Mouse (Mus musculus): Measurements from ENCODE around the gene Nfic. TPM values are rescaled to one million over a fixed set of nuclear protein-coding genes. Genes with fewer than 3 reads are reported as not detected.

The Nfic gene
- polyA plus RNA-seq, 1 experiment from 2014 or later, result 106 TPM

- 53% methylated on average over 13 of the region's 13 CpGs for whole genome bisulfite sequencing
- peaks cover 68% of the 10 kb centered on the region for H3K4me1 ChIP-seq (replicated peaks; ENCODE audit: control insufficient read depth, insufficient read depth, low read length)
- no peak overlapping the region for H3K27ac ChIP-seq (ENCODE audit: low read length)
- H3K36me3 ChIP-seq (ENCODE audit: control insufficient read depth, insufficient read depth, low read length), result peaks cover 31% of the 10 kb centered on the region
- no peak overlapping the region for H3K4me2 ChIP-seq (ENCODE audit: low read depth, low read length)
- H3K4me3 ChIP-seq (ENCODE audit: low read length), result no peak overlapping the region
- no peaks in the 10 kb centered on the region for H3K9me3 ChIP-seq (ENCODE audit: control insufficient read depth, low read length)
- H3K27me3 ChIP-seq (ENCODE audit: control insufficient read depth, insufficient read depth, low read depth, low read length), result no peaks in the 10 kb centered on the region
- no peak overlapping the region for H3K9ac ChIP-seq (ENCODE audit: low read length)
- no peak for ATAC-seq (ENCODE audit: low read depth)
These were observed 49.7 kb downstream of the Nfic start for GRCm38 (mm10) chr10:81405588-81406201.

GRCm38 (mm10) chr10:81404720-81405119, 50.7 kb downstream of the Nfic start:
- Histone ChIP-seq H3K9ac (ENCODE audit: low read length) (no peak overlapping the region), H3K36me3 (ENCODE audit: control insufficient read depth, insufficient read depth, low read length) (peaks cover 40% of the 10 kb centered on the region), H3K4me1 (replicated peaks; ENCODE audit: control insufficient read depth, insufficient read depth, low read length) (peaks cover 62% of the 10 kb centered on the region), H3K9me3 (ENCODE audit: control insufficient read depth, low read length) (no peaks in the 10 kb centered on the region), H3K27me3 (ENCODE audit: control insufficient read depth, insufficient read depth, low read depth, low read length) (no peaks in the 10 kb centered on the region), H3K4me3 (ENCODE audit: low read length) (no peak overlapping the region), H3K27ac (ENCODE audit: low read length) (peak overlapping the region; percentile 33; the same call in 1 of the 2 replicates), H3K4me2 (ENCODE audit: low read depth, low read length) (peak overlapping the region; percentile 23; the same call in 1 of the 2 replicates)
- WGBS, result 65% methylated on average over 18 of the region's 18 CpGs
- no peak for ATAC-seq (ENCODE audit: low read depth)

GRCm38 (mm10) chr10:81404082-81404481, 51.4 kb downstream of the Nfic start:
- H3K4me3 ChIP-seq (ENCODE audit: low read length), result no peak overlapping the region
- no peak for ATAC-seq (ENCODE audit: low read depth)
- no peak overlapping the region for H3K4me2 ChIP-seq (ENCODE audit: low read depth, low read length)
- WGBS, result 29% methylated on average over 9 of the region's 9 CpGs
- no peak overlapping the region for H3K27ac ChIP-seq (ENCODE audit: low read length)
- H3K36me3 ChIP-seq (ENCODE audit: control insufficient read depth, insufficient read depth, low read length), result peaks cover 47% of the 10 kb centered on the region
- H3K9me3 ChIP-seq (ENCODE audit: control insufficient read depth, low read length), result no peaks in the 10 kb centered on the region
- H3K4me1 ChIP-seq (replicated peaks; ENCODE audit: control insufficient read depth, insufficient read depth, low read length), result peaks cover 58% of the 10 kb centered on the region
- peak overlapping the region; percentile 7; the same call in 1 of the 2 replicates for H3K9ac ChIP-seq (ENCODE audit: low read length)
- no peaks in the 10 kb centered on the region for H3K27me3 ChIP-seq (ENCODE audit: control insufficient read depth, insufficient read depth, low read depth, low read length)

- no peak for ATAC-seq (ENCODE audit: low read depth)
- H3K4me1 ChIP-seq (replicated peaks; ENCODE audit: control insufficient read depth, insufficient read depth, low read length), result peaks cover 53% of the 10 kb centered on the region
- H3K27me3 ChIP-seq (ENCODE audit: control insufficient read depth, insufficient read depth, low read depth, low read length), result no peaks in the 10 kb centered on the region
- peak overlapping the region; percentile 60 for H3K9ac ChIP-seq (ENCODE audit: low read length)
- H3K4me3 ChIP-seq (ENCODE audit: low read length), result no peak overlapping the region
- H3K27ac ChIP-seq (ENCODE audit: low read length), result peak overlapping the region; percentile 93
- H3K4me2 ChIP-seq (ENCODE audit: low read depth, low read length), result no peak overlapping the region
- no peaks in the 10 kb centered on the region for H3K9me3 ChIP-seq (ENCODE audit: control insufficient read depth, low read length)
- 66% methylated on average over 10 of the region's 10 CpGs for WGBS
- H3K36me3 ChIP-seq (ENCODE audit: control insufficient read depth, insufficient read depth, low read length), result peaks cover 47% of the 10 kb centered on the region
These were observed 51.9 kb downstream of the Nfic start for GRCm38 (mm10) chr10:81403511-81403910.

GRCm38 (mm10) chr10:81402227-81402765, 53.1 kb downstream of the Nfic start:
- Histone ChIP-seq H3K9ac (ENCODE audit: low read length) (peak overlapping the region; percentile 60), H3K36me3 (ENCODE audit: control insufficient read depth, insufficient read depth, low read length) (peaks cover 53% of the 10 kb centered on the region)
- WGBS, result 23% methylated on average over 7 of the region's 7 CpGs

GRCm38 (mm10) chr10:81401521-81402226, 53.8 kb downstream of the Nfic start:
- no peaks in the 10 kb centered on the region for H3K9me3 ChIP-seq (ENCODE audit: control insufficient read depth, low read length)
- H3K9ac ChIP-seq (ENCODE audit: low read length), result peak overlapping the region; percentile 60
- peaks cover 49% of the 10 kb centered on the region for H3K36me3 ChIP-seq (ENCODE audit: control insufficient read depth, insufficient read depth, low read length)
- peak overlapping the region; percentile 51 for H3K4me2 ChIP-seq (ENCODE audit: low read depth, low read length)
- 10% methylated on average over 18 of the region's 18 CpGs for WGBS
- no peaks in the 10 kb centered on the region for H3K27me3 ChIP-seq (ENCODE audit: control insufficient read depth, insufficient read depth, low read depth, low read length)
- peak; percentile 86 for ATAC-seq (ENCODE audit: low read depth)
- H3K27ac ChIP-seq (ENCODE audit: low read length), result peak overlapping the region; percentile 93
- H3K4me1 ChIP-seq (replicated peaks; ENCODE audit: control insufficient read depth, insufficient read depth, low read length), result peaks cover 35% of the 10 kb centered on the region
- H3K4me3 ChIP-seq (ENCODE audit: low read length), result peak overlapping the region; percentile 25; the same call in 1 of the 2 replicates

More at GRCm38 (mm10) chr10:81402227-81402765, 53.1 kb downstream of the Nfic start:
- H3K27ac ChIP-seq (ENCODE audit: low read length), result peak overlapping the region; percentile 93
- H3K4me2 ChIP-seq (ENCODE audit: low read depth, low read length), result peak overlapping the region; percentile 51
- no peak overlapping the region; the same call in 1 of the 2 replicates for H3K4me3 ChIP-seq (ENCODE audit: low read length)
- no peaks in the 10 kb centered on the region for H3K9me3 ChIP-seq (ENCODE audit: control insufficient read depth, low read length)
- H3K27me3 ChIP-seq (ENCODE audit: control insufficient read depth, insufficient read depth, low read depth, low read length), result no peaks in the 10 kb centered on the region
- peak; percentile 1; the same call in 1 of the 2 replicates for ATAC-seq (ENCODE audit: low read depth)
- H3K4me1 ChIP-seq (replicated peaks; ENCODE audit: control insufficient read depth, insufficient read depth, low read length), result peaks cover 41% of the 10 kb centered on the region

GRCm38 (mm10) chr10:81401205-81401520, 54.3 kb downstream of the Nfic start:
- Histone ChIP-seq H3K4me1 (replicated peaks; ENCODE audit: control insufficient read depth, insufficient read depth, low read length) (peaks cover 33% of the 10 kb centered on the region), H3K27ac (ENCODE audit: low read length) (peak overlapping the region; percentile 93), H3K4me3 (ENCODE audit: low read length) (no peak overlapping the region), H3K27me3 (ENCODE audit: control insufficient read depth, insufficient read depth, low read depth, low read length) (no peaks in the 10 kb centered on the region), H3K9me3 (ENCODE audit: control insufficient read depth, low read length) (no peaks in the 10 kb centered on the region), H3K36me3 (ENCODE audit: control insufficient read depth, insufficient read depth, low read length) (peaks cover 49% of the 10 kb centered on the region), H3K9ac (ENCODE audit: low read length) (peak overlapping the region; percentile 60), H3K4me2 (ENCODE audit: low read depth, low read length) (no peak overlapping the region)
- WGBS, result 38% methylated on average over 10 of the region's 10 CpGs
- peak; percentile 1; the same call in 1 of the 2 replicates for ATAC-seq (ENCODE audit: low read depth)

- no peaks in the 10 kb centered on the region for H3K27me3 ChIP-seq (ENCODE audit: control insufficient read depth, insufficient read depth, low read depth, low read length)
- peak overlapping the region; percentile 32; the same call in 1 of the 2 replicates for H3K27ac ChIP-seq (ENCODE audit: low read length)
- peaks cover 44% of the 10 kb centered on the region for H3K36me3 ChIP-seq (ENCODE audit: control insufficient read depth, insufficient read depth, low read length)
- H3K4me2 ChIP-seq (ENCODE audit: low read depth, low read length), result no peak overlapping the region
- no peak overlapping the region for H3K9ac ChIP-seq (ENCODE audit: low read length)
- H3K4me3 ChIP-seq (ENCODE audit: low read length), result no peak overlapping the region
- H3K4me1 ChIP-seq (replicated peaks; ENCODE audit: control insufficient read depth, insufficient read depth, low read length), result peaks cover 30% of the 10 kb centered on the region
- H3K9me3 ChIP-seq (ENCODE audit: control insufficient read depth, low read length), result no peaks in the 10 kb centered on the region
- WGBS, result 55% methylated on average over 22 of the region's 22 CpGs
- ATAC-seq (ENCODE audit: low read depth), result no peak
These were observed 54.8 kb downstream of the Nfic start for GRCm38 (mm10) chr10:81400371-81401204.
